Mouse (Mus musculus): ENCODE measurements around the gene Olfr490. TPM values are rescaled to one million over a fixed set of nuclear protein-coding genes. Genes with fewer than 3 reads are reported as not detected.

Gene Olfr490
- not detected in 2 replicates for polyA plus RNA-seq (2016; fragmentation: Nextera tagmentation; extraction: Ambion mirVana)

- no peaks in the 10 kb centered on the region for H3K4me1 ChIP-seq
- H3K27ac ChIP-seq (replicated peaks), result no peak within 1 kb of the TSS
- H3K27me3 ChIP-seq (replicated peaks; ENCODE audit: low read depth, poor library complexity, severe bottlenecking), result no peaks in the 10 kb centered on the region
- H3K36me3 ChIP-seq (replicated peaks), result no peaks in the 10 kb centered on the region
- H3K9me3 ChIP-seq, result no peaks in the 10 kb centered on the region
- no peak within 1 kb of the TSS for H3K4me3 ChIP-seq
- DNase-seq (ENCODE audit: low spot score), result no peak
Observed at GRCm38 (mm10) chr7:108288834-108289233, at the start of gene Olfr490. TSS of gene Olfr490 (minus strand) at chr7:108288934.

DNA sequence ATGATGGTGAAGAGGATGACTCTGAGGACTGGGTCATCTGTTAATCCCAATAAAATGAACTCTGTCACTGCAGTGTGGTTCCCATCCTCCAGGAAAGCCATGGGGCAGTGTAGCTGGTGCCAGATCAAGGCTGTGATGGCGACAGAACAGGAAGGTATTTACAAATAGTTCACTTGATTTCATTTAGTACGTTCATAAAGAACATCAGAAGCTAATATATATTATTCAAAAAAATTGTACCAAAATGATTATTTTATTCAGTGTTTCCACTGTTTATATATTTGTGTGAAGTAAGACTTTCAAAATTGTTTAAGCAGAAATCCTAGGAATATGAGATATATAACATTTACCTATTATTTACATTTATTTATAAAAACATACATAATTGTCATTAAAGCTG, 34.8 kb upstream of the Olfr490 start, which contains the start of gene Olfr492:
Gene Olfr492, minus strand, starts transcription at position 101 of the 400 bp plus-strand sequence.
- no peak within 1 kb of the TSS for H3K27ac ChIP-seq (replicated peaks)
- no peak within 1 kb of the TSS for H3K4me3 ChIP-seq
- no peaks in the 10 kb centered on the region for H3K4me1 ChIP-seq
- no peak for DNase-seq (ENCODE audit: low spot score)
- 86% methylated on average over 2 of the region's 2 CpGs for WGBS
- no peaks in the 10 kb centered on the region for H3K9me3 ChIP-seq
- H3K36me3 ChIP-seq (replicated peaks), result no peaks in the 10 kb centered on the region
- H3K27me3 ChIP-seq (replicated peaks; ENCODE audit: low read depth, poor library complexity, severe bottlenecking), result no peaks in the 10 kb centered on the region

DNA sequence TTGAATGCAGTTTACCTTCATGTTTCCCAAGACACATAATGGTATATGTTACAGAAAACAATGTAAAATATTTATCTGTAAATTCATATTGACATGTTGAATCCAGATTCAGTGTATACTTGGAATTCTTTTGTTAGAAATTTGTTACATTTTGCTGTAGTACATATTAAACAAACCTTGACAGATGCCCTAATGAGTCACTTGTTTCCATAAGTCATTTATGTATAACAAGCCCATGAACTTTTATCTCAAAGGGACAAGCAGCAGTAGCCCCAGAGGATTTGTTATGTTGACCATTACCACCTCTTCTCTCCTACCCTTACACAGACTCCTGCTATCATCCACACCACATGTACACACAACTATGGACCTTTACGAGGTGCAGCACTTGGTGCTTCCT, 24.4 kb upstream of the Olfr490 start, which contains the start of gene Olfr491:
Gene Olfr491, plus strand, starts transcription at position 301 of the 400 bp plus-strand sequence.
- Histone ChIP-seq H3K27ac (replicated peaks) (no peak within 1 kb of the TSS), H3K27me3 (replicated peaks; ENCODE audit: low read depth, poor library complexity, severe bottlenecking) (no peaks in the 10 kb centered on the region), H3K4me3 (no peak within 1 kb of the TSS), H3K4me1 (no peaks in the 10 kb centered on the region), H3K36me3 (replicated peaks) (no peaks in the 10 kb centered on the region), H3K9me3 (no peaks in the 10 kb centered on the region)
- WGBS, result 80% methylated on average over 1 of the region's 1 CpGs
- DNase-seq (ENCODE audit: low spot score), result no peak

GRCm38 (mm10) chr7:108258247-108258646, 30.5 kb downstream of the Olfr490 start, which contains the start of gene Olfr488:
TSS of gene Olfr488 (minus strand) at chr7:108258347.
- Histone ChIP-seq H3K4me1 (no peaks in the 10 kb centered on the region), H3K9me3 (no peaks in the 10 kb centered on the region), H3K36me3 (replicated peaks) (no peaks in the 10 kb centered on the region), H3K27me3 (replicated peaks; ENCODE audit: low read depth, poor library complexity, severe bottlenecking) (no peaks in the 10 kb centered on the region), H3K27ac (replicated peaks) (no peak within 1 kb of the TSS), H3K4me3 (no peak within 1 kb of the TSS)
- DNase-seq (ENCODE audit: low spot score), result no peak

Other genes starting within 250 kb of the Olfr490 start
- gene Olfr479, start 238.2 kb downstream of the Olfr490 start, polyA plus RNA-seq (2016; fragmentation: Nextera tagmentation; extraction: Ambion mirVana), result not detected in 2 replicates
- not detected in 2 replicates for gene Olfr480, start 221.6 kb downstream of the Olfr490 start, polyA plus RNA-seq (2016; fragmentation: Nextera tagmentation; extraction: Ambion mirVana)
- gene Olfr481, start 209.1 kb downstream of the Olfr490 start, polyA plus RNA-seq (2016; fragmentation: Nextera tagmentation; extraction: Ambion mirVana), result not detected in 2 replicates
- gene Olfr482, start 191.3 kb downstream of the Olfr490 start, polyA plus RNA-seq (2016; fragmentation: Nextera tagmentation; extraction: Ambion mirVana), result 0.06 TPM in 1 of 2 replicates, not detected in the other
- not detected in 2 replicates for gene Olfr483, start 188.1 kb downstream of the Olfr490 start, polyA plus RNA-seq (2016; fragmentation: Nextera tagmentation; extraction: Ambion mirVana)
- gene Olfr484, start 161.5 kb downstream of the Olfr490 start, polyA plus RNA-seq (2016; fragmentation: Nextera tagmentation; extraction: Ambion mirVana), result not detected in 2 replicates
- not detected in 2 replicates for gene Olfr485, start 129.1 kb downstream of the Olfr490 start, polyA plus RNA-seq (2016; fragmentation: Nextera tagmentation; extraction: Ambion mirVana)
- gene Olfr486, start 116.2 kb downstream of the Olfr490 start, polyA plus RNA-seq (2016; fragmentation: Nextera tagmentation; extraction: Ambion mirVana), result not detected in 2 replicates
- gene Olfr487, start 74.3 kb downstream of the Olfr490 start, polyA plus RNA-seq (2016; fragmentation: Nextera tagmentation; extraction: Ambion mirVana), result not detected in 2 replicates
- not detected in 2 replicates for gene Olfr488, start 30.6 kb downstream of the Olfr490 start, polyA plus RNA-seq (2016; fragmentation: Nextera tagmentation; extraction: Ambion mirVana)
- not detected in 2 replicates for gene Olfr491, start 24.5 kb upstream of the Olfr490 start, polyA plus RNA-seq (2016; fragmentation: Nextera tagmentation; extraction: Ambion mirVana)
- not detected in 2 replicates for gene Olfr492, start 34.7 kb upstream of the Olfr490 start, polyA plus RNA-seq (2016; fragmentation: Nextera tagmentation; extraction: Ambion mirVana)
- not detected in 2 replicates for gene Olfr493, start 58.0 kb upstream of the Olfr490 start, polyA plus RNA-seq (2016; fragmentation: Nextera tagmentation; extraction: Ambion mirVana)
- gene Olfr494, start 76.4 kb upstream of the Olfr490 start, polyA plus RNA-seq (2016; fragmentation: Nextera tagmentation; extraction: Ambion mirVana), result not detected in 2 replicates
- not detected in 2 replicates for gene Olfr495, start 104.2 kb upstream of the Olfr490 start, polyA plus RNA-seq (2016; fragmentation: Nextera tagmentation; extraction: Ambion mirVana)
- gene Olfr497, start 131.5 kb upstream of the Olfr490 start, polyA plus RNA-seq (2016; fragmentation: Nextera tagmentation; extraction: Ambion mirVana), result not detected in 2 replicates
- not detected in 2 replicates for gene Olfr498, start 176.4 kb upstream of the Olfr490 start, polyA plus RNA-seq (2016; fragmentation: Nextera tagmentation; extraction: Ambion mirVana)
- not detected in 2 replicates for gene Olfr502, start 236.1 kb upstream of the Olfr490 start, polyA plus RNA-seq (2016; fragmentation: Nextera tagmentation; extraction: Ambion mirVana)